Mouse (Mus musculus) cerebellum, adult 2 months (tissue): ENCODE measurements at regions not wholly inside any gene's neighbourhood (a gene's known extent, or its start where the extent isn't known, plus 50 kb on each side); places are given as distances from the start of the nearest gene placed in this dataset.

Experiments used
- CTCF ChIP-seq: fragments of 200-500 bp; IDR thresholded peaks from 2 replicates; pipeline ENCODE4 v1.5.1; 2011; ENCODE audit warnings: low read depth, mild to moderate bottlenecking, control low read depth, low read length, moderate library complexity, borderline replicate concordance; ENCODE audit not compliant: insufficient read depth
- POLR2A ChIP-seq: fragments of 200-500 bp; IDR thresholded peaks from 2 replicates; pipeline ENCODE4 v1.6.1; 2011; ENCODE audit warnings: low read length, control low read depth, borderline replicate concordance; ENCODE audit not compliant: insufficient read depth

DNA sequence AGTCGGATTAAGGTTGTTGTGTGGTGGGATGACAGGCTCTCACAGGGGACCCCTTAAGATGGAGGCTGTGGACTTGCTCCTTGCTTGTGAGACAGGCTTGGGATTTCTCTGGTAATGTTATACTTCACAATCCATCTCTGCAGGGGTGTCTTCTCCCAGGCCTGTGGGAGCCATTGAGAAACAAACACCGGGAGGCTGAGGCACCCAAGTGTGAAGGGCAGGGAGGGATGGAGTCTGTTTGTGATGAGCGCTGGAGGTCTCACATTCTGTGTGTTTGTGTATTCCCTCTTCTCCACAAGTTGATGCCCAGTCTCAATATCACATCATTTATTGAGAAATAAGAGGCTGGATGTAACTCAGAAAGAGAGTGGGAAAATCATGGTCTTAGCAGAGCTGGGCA, 483.9 kb upstream of the Tbx3 start:
- TF ChIP-seq POLR2A (no peak), CTCF (no peak)
